Mouse (Mus musculus): ENCODE results near the gene Tsacc.
"Not testable (repeated sequence)": the region's sequence is repeated elsewhere in the genome, so short reads cannot be mapped to it uniquely, and the experiment has no call there.

Gene Tsacc

GRCm38 (mm10) chr3:88284815-88285564, 11.8 kb downstream of the Tsacc start:
- not testable (repeated sequence) for DNase-seq (ENCODE audit: extremely low spot score)

- not testable (repeated sequence) for DNase-seq (ENCODE audit: extremely low spot score)
These were observed 15.5 kb downstream of the Tsacc start for GRCm38 (mm10) chr3:88281141-88281916.

- no peak for DNase-seq (ENCODE audit: extremely low spot score)
These were observed 16.8 kb downstream of the Tsacc start for GRCm38 (mm10) chr3:88280035-88280434.

- DNase-seq (ENCODE audit: extremely low spot score), result no peak
These were observed 20.2 kb downstream of the Tsacc start for GRCm38 (mm10) chr3:88276529-88277143.

GRCm38 (mm10) chr3:88276121-88276520, 20.7 kb downstream of the Tsacc start:
- no peak for DNase-seq (ENCODE audit: extremely low spot score)

GRCm38 (mm10) chr3:88274002-88274401, 22.8 kb downstream of the Tsacc start:
- no peak for DNase-seq (ENCODE audit: extremely low spot score)

- DNase-seq (ENCODE audit: extremely low spot score), result no peak
These were observed 24.9 kb downstream of the Tsacc start for GRCm38 (mm10) chr3:88271859-88272258.

- not testable (repeated sequence) for DNase-seq (ENCODE audit: extremely low spot score)
These were observed 25.5 kb downstream of the Tsacc start for GRCm38 (mm10) chr3:88271298-88271697.

- DNase-seq (ENCODE audit: extremely low spot score), result no peak
These were observed 27.8 kb downstream of the Tsacc start for GRCm38 (mm10) chr3:88268991-88269390.

- not testable (repeated sequence) for DNase-seq (ENCODE audit: extremely low spot score)
These were observed 28.8 kb downstream of the Tsacc start for GRCm38 (mm10) chr3:88268014-88268413.

GRCm38 (mm10) chr3:88262346-88262745, 34.5 kb downstream of the Tsacc start:
- no peak for DNase-seq (ENCODE audit: extremely low spot score)

- DNase-seq (ENCODE audit: extremely low spot score), result no peak
These were observed 40.4 kb downstream of the Tsacc start for GRCm38 (mm10) chr3:88256382-88256781.

- no peak for DNase-seq (ENCODE audit: extremely low spot score)
These were observed 40.8 kb downstream of the Tsacc start for GRCm38 (mm10) chr3:88255950-88256349.

- no peak for DNase-seq (ENCODE audit: extremely low spot score)
These were observed 42.4 kb downstream of the Tsacc start, which contains the start of gene Rhbg for GRCm38 (mm10) chr3:88254268-88254926. Gene Rhbg (minus strand): TSS chr3:88254709.

- DNase-seq (ENCODE audit: extremely low spot score), result no peak
These were observed 44.1 kb downstream of the Tsacc start for GRCm38 (mm10) chr3:88252739-88253138.

- DNase-seq (ENCODE audit: extremely low spot score), result no peak
These were observed 48.4 kb downstream of the Tsacc start for GRCm38 (mm10) chr3:88248406-88248805.

GRCm38 (mm10) chr3:88247666-88248065, 49.1 kb downstream of the Tsacc start:
- no peak for DNase-seq (ENCODE audit: extremely low spot score)

- peak; percentile 69 for DNase-seq (ENCODE audit: extremely low spot score)
These were observed 51.0 kb downstream of the Tsacc start for GRCm38 (mm10) chr3:88245811-88246210.

- DNase-seq (ENCODE audit: extremely low spot score), result peak; percentile 58
These were observed 52.7 kb downstream of the Tsacc start for GRCm38 (mm10) chr3:88244071-88244470.

- DNase-seq (ENCODE audit: extremely low spot score), result peak; percentile 81
These were observed 54.3 kb downstream of the Tsacc start for GRCm38 (mm10) chr3:88242531-88242930.

- peak; percentile 47 for DNase-seq (ENCODE audit: extremely low spot score)
These were observed 55.6 kb downstream of the Tsacc start for GRCm38 (mm10) chr3:88241045-88241786.

All from embryo, embryonic 9.5 days (tissue).